Mouse (Mus musculus) lung, adult 2 months (tissue): Measurements from ENCODE around the gene Gm17521. TPM values are rescaled to one million over a fixed set of nuclear protein-coding genes. Genes with fewer than 3 reads are reported as not detected.
"Not testable (repeated sequence)": the region's sequence is repeated elsewhere in the genome, so short reads cannot be mapped to it uniquely, and the experiment has no call there.

ENCODE experiments used
- DNase-seq: peaks from one replicate; pipeline ENCODE4 v3.0.0; 2022
- H3K4me1 ChIP-seq: fragments of 200-500 bp; 2 replicates; pipeline ENCODE4 v1.6.1; 2011; ENCODE audit warnings: low read length; ENCODE audit not compliant: control insufficient read depth, insufficient read depth
- H3K4me3 ChIP-seq: fragments of 200-500 bp; replicated peaks from 2 replicates; pipeline ENCODE3; 2011; ENCODE audit warnings: low read depth, mild to moderate bottlenecking, control low read depth, low read length; ENCODE audit errors: extremely low read depth
- CTCF ChIP-seq: fragments of 200-500 bp; IDR thresholded peaks from 2 replicates; pipeline ENCODE4 v1.5.1; 2011; ENCODE audit warnings: mild to moderate bottlenecking, low read length, control low read depth; ENCODE audit not compliant: insufficient read depth
- POLR2A ChIP-seq: fragments of 200-500 bp; IDR thresholded peaks from 2 replicates; pipeline ENCODE4 v1.6.1; 2011; ENCODE audit warnings: low read depth, mild to moderate bottlenecking, control low read depth, low read length, borderline replicate concordance; ENCODE audit errors: extremely low read depth
- WGBS: fragments of 180-500 bp; shearing (Covaris S2); methylation state at CpG from one replicate; pipeline ENCODE4 v1.1.7; 2018; 5-methylcytosine and 5-hydroxymethylcytosine counted together
- polyA plus RNA-seq: library from polyadenylated mRNA; depleted of rRNA; stranded (reverse); fragments of >200 nt; gene quantifications from 2 replicates; pipeline ENCODE4 v1.2.3, GENCODE M21; 2012; rRNA removed

Gm17521 gene
- not detected in 2 replicates for polyA plus RNA-seq

- WGBS, result 60% methylated on average over 1 of the region's 1 CpGs
- not testable (repeated sequence) for DNase-seq, H3K4me1 ChIP-seq, H3K4me3 ChIP-seq
Observed at GRCm38 (mm10) chrX:123029569-123029968, at the start of gene Gm17521. Gene Gm17521, minus strand, starts transcription at chrX:123029669.

- DNase-seq, result no peak
- no peak overlapping the region for H3K4me3 ChIP-seq
- TF ChIP-seq CTCF, result no peak
- no peak for TF ChIP-seq POLR2A
- H3K4me1 ChIP-seq, result no peaks in the 10 kb centered on the region
Observed at GRCm38 (mm10) chrX:123043956-123044355, 14.5 kb upstream of the Gm17521 start.

DNA sequence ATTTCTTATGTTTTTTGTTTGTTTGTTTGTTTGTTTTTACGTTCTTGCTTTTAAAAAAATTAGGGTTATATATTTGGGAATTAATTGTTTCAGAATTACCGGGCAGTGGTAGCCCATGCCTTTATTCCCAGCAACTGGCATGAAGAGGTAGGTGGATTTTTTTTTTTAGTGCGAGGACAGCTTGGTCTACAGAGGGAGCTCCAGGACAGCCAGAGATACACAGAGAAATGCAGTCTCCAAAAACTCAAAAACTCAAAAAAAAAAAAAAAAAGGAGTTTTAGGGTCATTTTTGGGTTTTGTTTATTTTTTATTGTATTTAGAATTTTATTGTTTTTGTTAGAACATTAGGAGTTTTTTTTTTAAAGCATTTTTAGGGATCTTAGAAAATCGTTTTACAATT lies 14.0 kb upstream of the Gm17521 start:
- Histone ChIP-seq H3K4me1 (no peaks in the 10 kb centered on the region), H3K4me3 (no peak overlapping the region)
- no peak for TF ChIP-seq POLR2A
- no peak for DNase-seq
- 59% methylated on average over 4 of the region's 4 CpGs for WGBS

Other genes with a start within 250 kb of the Gm17521 start
- 3.7 and 6.3 TPM in 2 replicates for gene Cldn34c1, start 73.8 kb upstream of the Gm17521 start, polyA plus RNA-seq
- not detected in 2 replicates for gene Srsx, start 192.8 kb upstream of the Gm17521 start, polyA plus RNA-seq
- not detected in 2 replicates for gene Gm17577, start 217.2 kb upstream of the Gm17521 start, polyA plus RNA-seq